Mouse (Mus musculus) yolk sac, embryonic 10.5 days (tissue): ENCODE measurements around the gene Tmem274.

Experiments
- DNase-seq: peaks from one replicate; pipeline ENCODE4 v3.0.0-alpha.2; 2017; ENCODE audit warnings: low spot score

Gene Tmem274

GRCm38 (mm10) chr4:149525170-149525569, 48.0 kb downstream of the Tmem274 start:
- no peak for DNase-seq

- DNase-seq: no peak
These were observed 48.6 kb downstream of the Tmem274 start for GRCm38 (mm10) chr4:149525811-149526210.

- no peak for DNase-seq
These were observed 49.2 kb downstream of the Tmem274 start for GRCm38 (mm10) chr4:149526330-149526729.

GRCm38 (mm10) chr4:149527621-149528354, 50.6 kb downstream of the Tmem274 start:
- no peak for DNase-seq

GRCm38 (mm10) chr4:149529691-149530090, 52.5 kb downstream of the Tmem274 start:
- DNase-seq: no peak
